Mouse (Mus musculus) spleen, adult 2 months (tissue): ENCODE measurements around the gene Tbc1d21.

Experiments used
- CTCF ChIP-seq: fragments of 200-500 bp; IDR thresholded peaks from 2 replicates; pipeline ENCODE4 v1.5.1; 2011; ENCODE audit warnings: mild to moderate bottlenecking, inconsistent platforms; ENCODE audit not compliant: insufficient read depth, insufficient read length, insufficient replicate concordance; ENCODE audit errors: extremely low read depth
- POLR2A ChIP-seq: fragments of 200-500 bp; IDR thresholded peaks from 2 replicates; pipeline ENCODE4 v1.6.1; 2011; ENCODE audit warnings: low read depth, low read length, inconsistent platforms

DNA sequence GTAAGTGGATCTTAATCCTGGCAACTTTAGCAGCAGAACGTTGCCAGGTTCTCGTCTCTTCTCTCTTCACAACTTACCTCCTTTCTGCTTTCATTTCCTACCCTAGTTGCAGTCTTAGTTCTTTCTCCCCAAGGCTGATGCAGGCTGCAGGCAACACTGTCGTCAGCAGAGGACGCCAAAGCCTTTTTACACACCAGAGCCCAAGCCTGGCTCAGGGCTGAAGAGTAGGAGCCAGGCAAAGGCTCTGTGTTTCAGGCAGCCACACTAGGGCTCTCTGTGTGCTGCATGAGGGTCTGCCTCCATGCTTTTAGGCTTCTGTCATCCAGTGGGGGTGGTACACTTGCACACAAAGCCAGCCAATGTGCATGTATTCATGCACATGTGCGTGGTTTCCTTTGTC is 40.0 kb downstream of the Tbc1d21 start:
- TF ChIP-seq POLR2A (no peak), CTCF (peak; percentile 14; the same call in 1 of the 2 replicates)
